ENCODE assay signal across 14 mouse cellular contexts in genomic region chr16:33553689-33554342, GRCm38 (mm10). TPM values are rescaled to one million over a fixed set of nuclear protein-coding genes. Genes with fewer than 3 reads are reported as not detected.
A peak's percentile ranks its signal among the peaks of the same experiment; 100 is the strongest.
DNase-seq lines count a peak whose midpoint lies in the region; ATAC-seq lines count a peak whose summit lies in the region.
"Had no signal": no experiment of that assay in that cellular context is flagged by ENCODE, and none has a peak within 500 bp of the region (broad histone marks: within the 10 kb centered on the region; RNA-seq: fewer than 3 reads in every experiment).

No protein-coding gene starts in this region.

- H3K27ac ChIP-seq in heart, embryonic 10.5 days: no peak overlapping the region
- no peak overlapping the region; the same call in 1 of the 2 replicates for H3K27ac ChIP-seq in midbrain, embryonic 10.5 days (replicated peaks)
- no peak overlapping the region for H3K27ac ChIP-seq in midbrain, embryonic 11.5 days (ENCODE audit: low read depth, low read length)
- no peak overlapping the region for H3K27ac ChIP-seq in hindbrain, embryonic 12.5 days
- peak overlapping the region; percentile 67 for H3K27ac ChIP-seq in limb, embryonic 15.5 days

- no peak overlapping the region for H3K4me3 ChIP-seq in heart, embryonic 10.5 days
- H3K4me3 ChIP-seq in midbrain, embryonic 10.5 days: no peak overlapping the region
- H3K4me3 ChIP-seq in midbrain, embryonic 11.5 days (ENCODE audit: low read depth, low read length): no peak overlapping the region
- no peak overlapping the region for H3K4me3 ChIP-seq in hindbrain, embryonic 12.5 days
- H3K4me3 ChIP-seq in limb, embryonic 15.5 days: no peak overlapping the region

- WGBS in heart, embryonic 10.5 days: 73% methylated on average over 9 of the region's 9 CpGs
- WGBS in midbrain, embryonic 10.5 days: 76% methylated on average over 9 of the region's 9 CpGs
- WGBS in midbrain, embryonic 11.5 days: 74% methylated on average over 9 of the region's 9 CpGs
- WGBS in hindbrain, embryonic 12.5 days: 59% methylated on average over 9 of the region's 9 CpGs
- WGBS in limb, embryonic 15.5 days: 35% methylated on average over 9 of the region's 9 CpGs

- no peak overlapping the region for H3K4me2 ChIP-seq in midbrain, embryonic 11.5 days
- no peak overlapping the region for H3K4me2 ChIP-seq in hindbrain, embryonic 12.5 days (replicated peaks)
- 0 out of 2 replicates have a peak overlapping the region, but pooled peaks have one; percentile 3 for H3K4me2 ChIP-seq in limb, embryonic 15.5 days
- H3K4me2 ChIP-seq: lung, embryonic 14.5 days had no signal

- no peak overlapping the region for H3K9ac ChIP-seq in midbrain, embryonic 11.5 days (ENCODE audit: low read length)
- no peak overlapping the region for H3K9ac ChIP-seq in hindbrain, embryonic 12.5 days
- H3K9ac ChIP-seq in limb, embryonic 15.5 days: no peak overlapping the region
- H3K9ac ChIP-seq: lung, embryonic 14.5 days had no signal

- H3K4me1 ChIP-seq in heart, embryonic 10.5 days: peaks cover 10% of the 10 kb centered on the region; the same call in 1 of the 2 replicates
- H3K4me1 ChIP-seq in midbrain, embryonic 10.5 days: peaks cover 20% of the 10 kb centered on the region
- H3K4me1 ChIP-seq in midbrain, embryonic 11.5 days (ENCODE audit: control insufficient read depth, insufficient read depth, low read length): peaks cover 4% of the 10 kb centered on the region
- peaks cover 10% of the 10 kb centered on the region for H3K4me1 ChIP-seq in hindbrain, embryonic 12.5 days
- H3K4me1 ChIP-seq in limb, embryonic 15.5 days: peaks cover 13% of the 10 kb centered on the region

- no peaks in the 10 kb centered on the region for H3K36me3 ChIP-seq in heart, embryonic 10.5 days
- H3K36me3 ChIP-seq in midbrain, embryonic 10.5 days: no peaks in the 10 kb centered on the region
- H3K36me3 ChIP-seq in midbrain, embryonic 11.5 days (ENCODE audit: control insufficient read depth, insufficient read depth, low read length): no peaks in the 10 kb centered on the region
- H3K36me3 ChIP-seq in hindbrain, embryonic 12.5 days: no peaks in the 10 kb centered on the region
- H3K36me3 ChIP-seq in limb, embryonic 15.5 days: no peaks in the 10 kb centered on the region

- no peaks in the 10 kb centered on the region for H3K9me3 ChIP-seq in heart, embryonic 10.5 days
- no peaks in the 10 kb centered on the region for H3K9me3 ChIP-seq in midbrain, embryonic 10.5 days (replicated peaks)
- H3K9me3 ChIP-seq in midbrain, embryonic 11.5 days (ENCODE audit: control insufficient read depth, low read length): no peaks in the 10 kb centered on the region
- H3K9me3 ChIP-seq in hindbrain, embryonic 12.5 days (replicated peaks): no peaks in the 10 kb centered on the region
- H3K9me3 ChIP-seq in limb, embryonic 15.5 days: no peaks in the 10 kb centered on the region

- H3K27me3 ChIP-seq in heart, embryonic 10.5 days (ENCODE audit: insufficient read depth, poor library complexity, severe bottlenecking): no peaks in the 10 kb centered on the region
- no peaks in the 10 kb centered on the region for H3K27me3 ChIP-seq in midbrain, embryonic 10.5 days (ENCODE audit: low read depth, poor library complexity, severe bottlenecking)
- no peaks in the 10 kb centered on the region for H3K27me3 ChIP-seq in midbrain, embryonic 11.5 days (ENCODE audit: control insufficient read depth, insufficient read depth, low read length)
- no peaks in the 10 kb centered on the region for H3K27me3 ChIP-seq in hindbrain, embryonic 12.5 days
- no peaks in the 10 kb centered on the region for H3K27me3 ChIP-seq in limb, embryonic 15.5 days
- H3K27me3 ChIP-seq: CH12.LX, Patski had no signal

- DNase-seq in heart, postnatal 4 days: peak; percentile 52
- no peak for DNase-seq in heart, embryonic 10.5 days (ENCODE audit: low spot score)
- peak; percentile 34 for DNase-seq in midbrain, embryonic 10.5 days (ENCODE audit: low spot score)
- DNase-seq in midbrain, embryonic 11.5 days (ENCODE audit: low spot score, missing footprints): no peak
- DNase-seq in neural tube, embryonic 10.5 days (ENCODE audit: extremely low spot score, low spot score): no peak
- DNase-seq: kidney, adult 8-10 months; lung, embryonic 14.5 days; thymus, adult 2 months had no signal

- no peak for ATAC-seq in midbrain, embryonic 11.5 days (ENCODE audit: low FRiP score)
- peak; percentile 56; the same call in 1 of the 2 replicates for ATAC-seq in hindbrain, embryonic 12.5 days (ENCODE audit: low FRiP score)
- ATAC-seq in limb, embryonic 15.5 days (ENCODE audit: insufficient number of reproducible peaks, low FRiP score, low TSS enrichment, low read depth): peak; percentile 84
- ATAC-seq in granulocyte monocyte progenitor cell, adult 5-6 weeks (replicated peaks; ENCODE audit: poor library complexity, severe bottlenecking): no peak
- ATAC-seq: Patski had no signal

RNA-seq across cellular contexts. Expression of gene Slc12a8, which starts 36.7 kb away (rescaled TPM):
- 1 to 10 TPM in 1 of 2 experiments, under 1 TPM in 1; 0.92 to 1.3 TPM for total RNA-seq in heart, postnatal 4 days (2021)
- 0.99 and 1.6 TPM in 2 replicates for polyA plus RNA-seq in heart, embryonic 10.5 days (2016; fragmentation: Nextera tagmentation; extraction: Ambion mirVana)
- polyA plus RNA-seq in midbrain, embryonic 10.5 days (2016; fragmentation: Nextera tagmentation; extraction: Ambion mirVana): 1.5 and 1.9 TPM in 2 replicates
- 1.2 and 1.3 TPM in 2 replicates for polyA plus RNA-seq in midbrain, embryonic 11.5 days (2014; fragmentation: Nextera tagmentation; extraction: Ambion mirVana)
- 0.65 and 0.99 TPM in 2 replicates for polyA plus RNA-seq in hindbrain, embryonic 12.5 days (2016; fragmentation: Nextera tagmentation; extraction: Ambion mirVana)
- polyA plus RNA-seq in limb, embryonic 15.5 days (2015; fragmentation: Nextera tagmentation; extraction: Ambion mirVana): 0.72 and 1.1 TPM in 2 replicates
- not detected in 2 replicates for total RNA-seq in granulocyte monocyte progenitor cell, adult 5-6 weeks (2014; fragmentation: Nextera tagmentation)
- not detected in 2 replicates for total RNA-seq in granulocyte monocyte progenitor cell, adult 5-6 weeks (2017)
- total RNA-seq: megakaryocyte-erythroid progenitor cell, adult 5-6 weeks had no signal

Comparison
In these comparisons a context has a peak if more than half of its experiments do, and no peak if none do; other contexts are left out.
1. DNase-seq: peak in heart, postnatal 4 days (single experiment) and midbrain, embryonic 10.5 days (single experiment); none in heart, embryonic 10.5 days (single experiment), midbrain, embryonic 11.5 days (single experiment) and neural tube, embryonic 10.5 days (single experiment).
2. ATAC-seq: peak in hindbrain, embryonic 12.5 days (single experiment) and limb, embryonic 15.5 days (single experiment); none in midbrain, embryonic 11.5 days (single experiment) and granulocyte monocyte progenitor cell, adult 5-6 weeks (single experiment).